Mouse (Mus musculus) adrenal gland, postnatal 4 days (tissue): Measurements from ENCODE around the gene Cyp2d22. TPM values are rescaled to one million over a fixed set of nuclear protein-coding genes. Genes with fewer than 3 reads are reported as not detected.

Source experiments
- DNase-seq, 2 experiments: peaks; one replicate each; pipeline ENCODE4 v3.0.0; 2021 to 2022; ENCODE audit warnings: low spot score in 2 of 2, mixed read lengths in 2 of 2
- total RNA-seq, 2 experiments: library from RNA; stranded (reverse); gene quantifications; 2 replicates each; pipeline ENCODE4 v1.2.3; 2021

The Cyp2d22 gene
- total RNA-seq, 2 experiments from 2014 or later, result 52.1 to 52.6 TPM

DNA sequence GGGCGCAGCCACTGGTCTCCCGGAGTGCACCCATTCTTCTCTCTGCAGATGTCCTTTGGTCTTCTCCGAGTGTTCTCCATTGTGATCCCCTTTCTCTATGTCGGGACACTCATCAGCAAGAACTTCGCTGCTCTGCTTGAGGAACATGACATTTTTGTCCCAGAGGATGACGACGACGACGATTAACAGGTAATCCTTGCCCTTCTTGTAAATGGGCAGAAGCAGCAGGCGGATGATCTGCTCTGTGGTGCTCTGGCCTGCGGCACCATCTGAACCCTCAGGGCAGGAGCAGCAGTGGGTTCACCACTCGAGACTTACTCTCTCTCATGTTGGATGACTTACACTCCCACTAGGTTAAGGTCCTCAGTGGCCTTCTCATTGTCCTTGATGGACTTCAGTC is 32.2 kb downstream of the Cyp2d22 start:
- no peak for DNase-seq

DNA sequence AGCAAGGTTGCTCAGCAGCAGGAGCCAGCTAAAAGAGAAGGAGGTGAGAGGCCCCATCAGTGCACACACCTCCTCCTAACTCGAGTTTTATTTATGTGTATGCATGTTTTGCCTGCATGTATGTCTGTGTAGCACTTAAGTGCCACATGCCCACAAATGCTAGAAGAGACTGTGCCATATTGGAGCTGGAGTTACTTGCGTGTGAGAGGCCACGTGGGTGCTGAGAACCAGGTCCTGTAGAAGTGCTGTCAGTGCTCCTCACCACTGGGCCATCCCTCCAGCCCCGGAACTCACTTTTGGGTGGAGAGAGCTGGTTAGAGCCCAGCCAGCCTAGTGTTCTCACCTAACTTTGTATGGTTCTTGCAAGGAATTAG is 32.8 kb downstream of the Cyp2d22 start:
- DNase-seq, result no peak

DNA sequence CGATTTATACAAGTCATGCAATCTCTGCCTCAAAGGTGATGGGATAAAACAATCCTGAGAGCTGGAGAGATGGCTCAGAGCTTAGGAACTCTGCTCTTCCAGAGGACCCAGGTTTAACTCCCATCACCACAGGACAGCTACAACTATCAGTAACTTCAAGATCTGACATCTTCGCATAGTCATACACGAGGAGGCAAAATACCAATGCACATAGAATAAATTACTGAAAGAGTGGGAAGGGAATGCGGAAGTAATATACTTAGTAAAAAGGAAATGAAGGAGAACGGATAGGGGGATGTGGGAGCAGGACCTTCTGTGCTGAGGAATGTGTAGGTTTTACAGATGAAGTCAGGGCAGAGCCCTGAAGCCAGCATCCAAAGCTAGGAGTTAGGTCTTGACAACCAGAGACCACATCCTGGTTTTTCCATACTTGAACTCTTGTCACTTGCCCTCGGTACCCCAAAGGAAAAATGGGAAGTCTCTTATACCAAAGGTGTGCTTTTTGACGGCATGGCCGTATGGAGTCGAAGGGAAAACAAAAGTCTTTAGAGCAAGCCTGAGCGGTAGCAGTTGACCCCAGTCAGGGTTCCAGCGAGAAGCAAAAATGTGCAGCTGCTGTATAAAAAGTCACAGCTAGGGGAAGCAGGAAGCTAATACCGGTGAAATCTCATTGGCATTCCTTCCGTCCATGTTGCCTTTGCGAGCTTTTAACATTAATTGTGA is 33.3 kb downstream of the Cyp2d22 start:
- DNase-seq, result no peak

DNA sequence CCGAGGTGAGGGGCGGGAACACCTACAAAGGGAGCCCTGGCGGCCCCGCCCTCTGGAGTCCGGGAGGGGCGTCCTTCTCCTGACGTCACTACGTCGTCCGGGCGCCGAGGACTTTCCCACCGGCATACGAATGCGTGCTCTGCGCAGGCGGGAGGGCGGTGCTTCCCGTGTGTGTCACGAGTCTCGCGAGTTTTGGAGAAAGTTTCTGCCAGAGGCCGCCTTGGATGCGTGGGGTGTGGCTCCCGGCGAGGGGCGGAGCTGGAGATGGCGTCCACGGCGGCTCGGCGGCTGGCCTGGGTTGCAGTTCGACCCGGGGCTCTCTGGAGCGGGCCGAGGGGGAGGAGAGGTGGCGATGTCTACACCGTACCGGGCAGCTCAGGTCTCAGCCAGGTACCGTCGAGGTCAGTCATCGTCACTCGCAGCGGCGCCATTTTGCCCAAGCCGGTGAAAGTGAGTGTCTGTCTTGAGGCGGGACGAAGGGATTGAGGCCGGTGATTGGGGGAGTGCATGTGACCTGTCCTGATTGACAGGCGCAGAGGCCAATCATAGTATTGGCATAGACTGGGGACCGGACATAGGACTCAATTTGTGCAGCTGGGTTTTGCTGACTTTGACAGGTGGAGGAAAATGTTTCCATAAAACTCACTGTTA is 34.1 kb downstream of the Cyp2d22 start:
- peak; percentile 79 to 93 for DNase-seq

DNA sequence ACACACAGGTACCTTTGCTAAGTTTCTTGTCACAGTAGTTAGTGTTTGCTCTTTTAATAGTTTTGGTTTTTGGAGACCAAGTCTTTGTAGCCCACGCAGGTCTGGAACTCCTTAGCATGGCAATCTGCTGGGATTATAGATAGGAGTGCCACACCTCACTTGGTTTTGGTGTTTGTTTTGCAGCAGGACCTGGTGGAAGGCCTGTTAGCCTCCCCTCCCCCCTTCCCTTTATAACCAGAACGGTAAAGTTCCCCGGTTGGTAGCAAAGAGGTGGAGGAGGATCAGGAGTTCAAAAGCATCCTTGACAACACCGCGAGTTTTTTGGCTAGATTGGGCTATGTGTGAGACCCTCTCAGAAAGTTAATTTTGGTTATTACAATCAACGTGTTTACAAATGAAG is 35.1 kb downstream of the Cyp2d22 start:
- DNase-seq, result no peak

DNA sequence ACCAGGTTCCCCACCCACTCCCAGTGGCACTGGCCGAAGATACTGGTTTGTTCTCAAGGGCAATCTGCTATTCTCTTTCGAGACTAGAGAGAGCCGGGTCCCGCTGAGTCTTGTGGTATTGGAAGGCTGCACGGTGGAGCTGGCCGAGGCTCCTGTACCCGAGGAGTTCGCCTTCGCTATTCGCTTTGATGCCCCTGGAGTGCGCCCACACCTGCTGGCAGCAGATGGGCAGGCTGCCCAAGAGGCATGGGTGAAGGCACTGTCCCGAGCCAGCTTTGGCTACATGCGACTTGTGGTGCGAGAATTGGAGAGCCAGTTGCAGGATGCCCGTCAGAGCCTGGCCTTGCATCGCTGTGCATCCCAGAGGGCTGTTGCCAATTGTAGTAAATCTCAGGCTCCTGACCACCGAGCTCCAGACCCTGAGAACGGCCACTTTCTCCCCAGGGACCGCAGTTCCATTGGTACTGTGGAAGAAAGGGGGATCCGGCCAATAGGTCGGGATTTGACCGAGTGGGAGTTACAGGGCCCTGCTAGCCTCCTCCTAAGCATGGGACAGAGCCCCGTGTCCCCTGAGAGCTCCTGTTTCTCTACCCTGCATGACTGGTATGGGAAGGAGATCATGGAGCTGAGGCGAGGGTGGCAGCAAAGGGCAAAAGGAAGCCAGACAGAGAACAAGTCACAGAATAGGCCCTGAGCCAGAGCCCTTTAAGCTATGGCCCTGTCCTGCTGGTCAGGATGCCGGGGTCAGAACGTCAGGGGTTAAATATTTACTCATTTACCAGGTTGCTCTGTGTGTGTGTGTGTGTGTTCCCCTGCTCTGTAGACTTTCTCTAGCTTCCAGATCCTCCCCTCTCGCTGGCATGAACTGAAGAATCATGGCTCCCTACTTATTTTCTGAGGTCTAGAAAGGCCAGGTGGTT is 36.4 kb downstream of the Cyp2d22 start:
- no peak for DNase-seq

DNA sequence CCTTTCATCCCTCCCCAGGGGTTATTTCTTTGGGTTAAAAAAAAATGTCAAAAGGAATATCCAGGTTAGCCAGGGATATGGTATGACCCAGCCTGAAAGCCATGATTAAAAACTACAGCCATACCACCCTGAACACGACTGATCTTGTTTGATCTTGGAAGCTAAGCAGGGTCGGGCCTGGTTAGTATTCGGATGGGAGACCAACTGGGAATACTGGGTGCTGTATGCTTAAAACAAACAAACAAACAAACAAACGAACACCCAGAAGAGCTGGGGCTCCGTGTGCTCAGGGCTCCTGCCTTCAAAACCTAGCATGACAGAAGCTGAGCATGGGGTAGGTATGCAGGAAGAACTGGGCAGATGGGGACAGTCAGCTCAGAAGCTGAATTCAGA is 37.5 kb downstream of the Cyp2d22 start:
- DNase-seq, result no peak

DNA sequence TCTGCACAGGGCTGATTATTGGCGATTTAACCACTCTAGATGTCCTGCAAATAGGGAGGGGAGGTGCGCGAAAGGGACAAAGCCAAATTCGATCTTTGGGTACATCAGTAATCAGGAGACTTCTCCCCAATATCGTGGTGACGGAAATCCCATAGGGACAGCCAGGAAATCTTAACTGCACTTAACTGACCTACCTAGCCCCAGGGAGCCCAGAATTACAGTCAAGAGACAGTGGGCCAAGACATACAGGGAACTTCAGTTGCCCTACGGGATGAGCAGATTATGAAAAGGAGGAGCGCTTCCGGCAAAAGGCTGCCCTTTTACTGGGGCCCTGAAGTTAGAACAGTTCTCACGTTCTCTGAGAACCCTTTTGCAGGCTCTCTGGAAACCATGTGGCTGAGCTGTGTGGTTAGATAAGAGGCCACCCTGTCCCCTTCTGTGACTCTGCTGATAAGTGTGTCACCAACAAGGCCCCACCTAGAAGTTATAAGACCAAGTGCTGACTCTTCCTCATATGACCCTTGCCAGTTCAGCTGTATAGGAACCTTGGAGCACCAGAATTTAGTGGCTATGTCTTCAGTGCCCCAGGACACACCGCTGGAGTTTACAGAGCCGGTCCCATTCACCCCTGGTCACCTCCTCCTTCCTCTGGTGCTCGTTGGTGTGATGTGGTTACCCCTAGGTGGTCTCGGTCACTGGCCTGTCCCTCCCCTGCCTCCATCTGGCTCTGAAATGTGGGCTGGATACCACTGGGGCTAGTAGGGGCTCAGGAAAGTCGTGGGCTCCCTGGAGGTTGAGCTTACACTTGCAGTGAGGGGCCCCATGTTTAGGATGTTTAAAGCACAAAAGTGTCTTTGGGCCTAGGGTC is 38.2 kb downstream of the Cyp2d22 start:
- no peak for DNase-seq

DNA sequence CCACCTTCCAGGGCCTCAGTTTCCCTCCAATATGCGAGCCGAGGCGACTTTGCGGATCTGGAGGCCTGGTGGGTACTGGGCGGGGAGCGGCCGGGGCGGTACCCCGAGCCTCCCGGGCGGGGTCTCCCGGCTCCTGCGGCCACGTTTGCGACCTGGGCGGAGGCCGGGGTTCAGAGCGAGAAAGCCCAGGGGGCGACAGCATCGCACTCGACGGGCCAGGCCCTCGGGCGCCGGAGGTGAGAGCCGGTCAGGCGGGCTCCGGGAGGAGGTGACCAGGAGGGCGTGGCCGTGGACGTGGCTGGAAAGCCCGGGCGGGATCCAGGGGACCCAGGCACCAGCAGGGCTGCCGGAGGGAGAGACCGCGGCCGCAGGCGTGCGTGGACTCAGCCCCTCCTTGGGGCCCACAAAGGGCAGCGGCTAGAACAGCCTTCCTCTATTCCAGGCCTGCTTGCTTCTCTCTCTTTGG is 39.0 kb downstream of the Cyp2d22 start:
- peak in 1 of 2 experiments; percentile 28 for DNase-seq

DNA sequence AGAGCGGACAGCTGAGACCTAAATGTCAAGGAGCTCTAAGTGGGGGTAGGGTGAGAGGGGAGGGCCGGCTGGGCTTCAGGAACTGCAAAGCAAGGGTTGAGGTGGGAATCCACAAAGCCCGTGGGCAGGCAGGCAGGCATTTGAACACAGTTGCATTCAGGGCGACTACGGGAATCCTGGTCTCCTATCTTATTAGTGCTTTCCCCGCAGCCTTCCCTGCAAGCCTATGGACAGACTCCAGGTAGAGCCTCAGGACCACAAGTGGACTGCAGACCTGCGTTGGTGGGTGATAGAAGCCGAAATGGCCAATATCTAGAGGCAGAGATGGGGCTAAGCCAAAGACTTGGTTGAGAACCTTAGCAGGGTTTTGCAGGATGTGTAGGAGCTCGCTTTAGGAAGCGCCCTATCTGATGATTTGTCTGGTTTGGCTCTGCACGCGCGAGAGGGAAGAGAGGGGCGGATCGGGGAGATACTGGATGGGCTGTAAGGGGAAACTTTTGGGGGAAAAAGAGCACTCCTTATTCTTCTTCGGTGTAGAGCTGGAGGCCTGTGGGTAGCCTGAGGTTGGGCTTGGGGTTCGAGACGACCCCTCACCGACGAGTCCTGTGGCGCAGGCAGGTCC is 39.5 kb downstream of the Cyp2d22 start:
- DNase-seq, result no peak

DNA sequence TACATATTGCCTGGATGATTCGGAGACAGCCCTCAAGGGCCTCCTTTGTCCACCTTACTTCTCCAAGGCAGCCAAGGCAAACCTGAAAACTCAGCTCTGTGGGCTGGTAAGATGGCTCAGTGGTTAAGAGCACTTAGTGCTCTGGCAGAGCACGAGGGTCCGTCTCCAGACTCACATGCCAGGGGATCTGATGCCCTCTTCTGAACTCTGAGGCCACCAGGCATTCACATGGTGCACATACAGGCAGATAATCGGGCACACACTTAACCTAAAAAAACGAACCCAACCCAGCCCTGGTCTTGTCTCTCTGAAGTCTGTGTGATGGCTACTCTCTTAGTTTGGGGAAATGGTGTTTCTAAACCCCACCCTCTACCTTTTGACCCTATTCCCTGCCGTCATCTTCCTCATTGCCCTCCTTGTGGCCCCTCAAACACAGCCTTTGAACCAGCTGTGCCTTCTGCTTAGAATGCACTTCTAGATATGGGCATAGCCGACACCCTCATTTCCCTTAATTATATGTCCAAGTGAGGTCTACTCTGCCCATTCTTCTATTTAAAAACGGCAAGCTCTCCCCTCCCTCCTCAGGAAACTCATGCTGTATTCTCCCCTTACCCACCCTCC is 40.3 kb downstream of the Cyp2d22 start:
- DNase-seq, result no peak

DNA sequence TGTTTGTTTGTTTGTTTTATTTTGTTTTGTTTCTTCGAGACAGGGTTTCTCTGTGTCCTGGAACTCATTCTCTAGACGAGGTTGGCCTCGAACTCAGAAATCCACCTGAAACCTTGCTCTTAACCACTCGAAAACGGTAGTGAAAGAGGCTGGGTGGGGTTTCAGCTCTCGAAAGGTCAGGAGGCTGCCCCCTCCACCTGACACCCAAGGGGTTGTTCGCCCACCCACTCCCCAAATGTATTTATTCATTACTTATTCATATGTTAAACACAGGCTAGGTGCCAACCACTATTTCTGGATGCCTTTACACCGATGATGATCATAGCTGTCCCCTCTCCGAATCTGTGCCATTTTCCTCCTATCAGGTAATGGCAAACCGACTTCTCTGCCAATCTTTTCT is 40.9 kb downstream of the Cyp2d22 start:
- no peak for DNase-seq

DNA sequence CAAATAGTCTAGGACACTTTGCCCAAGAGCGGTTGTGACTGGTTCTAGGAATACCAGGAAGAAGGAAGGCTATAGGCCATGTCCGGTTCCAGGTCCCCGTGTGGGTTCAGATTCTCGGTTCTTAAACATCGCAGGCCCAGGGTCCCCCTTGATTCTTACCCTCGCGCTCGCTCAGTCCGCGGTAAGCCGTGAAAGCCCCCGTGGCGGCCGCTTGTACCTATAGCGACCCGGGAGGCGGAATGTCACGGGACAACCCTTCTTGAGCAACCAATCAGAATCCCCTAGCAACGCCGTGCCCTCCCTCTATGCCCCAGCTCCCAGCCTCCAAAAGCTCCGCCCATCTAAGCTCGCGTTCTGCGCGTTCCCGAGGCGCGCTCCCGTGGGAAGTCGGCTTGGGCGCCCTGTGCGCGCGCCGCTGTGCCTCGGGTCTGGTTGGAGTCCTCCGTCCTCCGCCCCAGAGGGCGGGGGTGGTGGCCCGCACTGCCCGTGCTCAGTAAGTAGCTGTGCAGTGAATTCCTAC is 41.4 kb downstream of the Cyp2d22 start, which contains the start of the genes Naga, Pheta2 and Smdt1:
Naga (minus strand) TSS at position 333 of the 520 bp plus-strand sequence.
Pheta2 (plus strand) TSS at position 350 of the 520 bp plus-strand sequence.
Smdt1 (plus strand) TSS at position 367 of the 520 bp plus-strand sequence.
- DNase-seq, result peak; percentile 86 to 94

DNA sequence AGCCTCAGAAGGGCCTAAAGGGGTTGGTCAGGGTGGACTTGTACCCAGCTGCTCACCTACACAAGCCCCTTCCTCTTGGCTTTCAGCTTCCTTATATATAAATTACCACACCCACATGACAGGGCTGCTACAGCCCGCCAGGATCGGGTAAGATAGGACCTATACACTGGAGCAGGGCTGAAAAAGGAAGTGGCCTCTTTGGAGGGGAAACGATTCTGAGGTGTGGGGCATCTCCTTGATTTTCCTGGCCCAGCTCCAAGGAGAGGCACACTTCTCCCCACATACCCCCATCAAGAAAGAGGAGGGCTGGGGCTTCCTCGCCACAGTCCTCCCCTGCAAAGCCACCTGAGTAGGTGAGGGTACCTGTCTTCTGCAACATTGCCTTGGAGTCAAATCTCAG is 42.2 kb downstream of the Cyp2d22 start:
- no peak for DNase-seq

DNA sequence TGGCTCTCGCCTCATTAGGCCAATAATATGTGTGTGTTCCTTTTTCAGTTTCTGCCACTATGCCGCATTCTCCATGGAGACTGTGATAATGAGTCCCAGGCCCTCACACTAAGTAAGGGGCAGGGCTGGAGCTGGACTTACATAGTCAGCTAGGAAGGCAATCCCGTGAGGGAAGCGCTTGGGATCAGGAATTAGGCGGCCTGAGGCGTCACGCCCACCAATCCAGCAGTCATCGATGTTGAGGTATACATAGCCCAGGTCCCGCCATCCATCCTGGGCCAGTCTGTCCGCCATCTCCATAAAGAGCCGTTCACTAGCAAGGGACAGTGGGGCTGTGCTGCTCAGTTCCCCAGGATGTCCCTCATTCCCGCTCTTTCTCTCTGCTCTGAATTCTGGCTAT is 43.4 kb downstream of the Cyp2d22 start:
- no peak for DNase-seq

DNA sequence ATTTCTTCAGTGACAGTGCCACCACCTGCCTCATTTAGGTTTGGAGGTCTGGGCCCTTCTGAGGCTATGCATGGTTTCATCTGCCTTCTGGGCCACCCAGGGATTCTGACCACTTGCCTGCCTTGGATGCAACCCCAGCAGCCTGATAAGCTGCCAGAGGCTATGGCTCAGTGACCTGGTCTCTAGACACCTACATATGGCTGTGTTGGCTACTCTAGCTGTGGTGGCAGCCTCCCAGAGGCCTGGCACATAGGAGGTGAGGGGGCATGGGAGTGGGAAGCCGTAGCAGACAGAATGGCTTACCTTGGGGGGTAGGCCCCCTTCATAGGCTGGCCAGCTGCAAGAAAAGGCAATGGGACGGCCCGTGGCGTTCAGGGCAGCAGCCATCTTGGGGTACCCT is 44.9 kb downstream of the Cyp2d22 start:
- no peak for DNase-seq

DNA sequence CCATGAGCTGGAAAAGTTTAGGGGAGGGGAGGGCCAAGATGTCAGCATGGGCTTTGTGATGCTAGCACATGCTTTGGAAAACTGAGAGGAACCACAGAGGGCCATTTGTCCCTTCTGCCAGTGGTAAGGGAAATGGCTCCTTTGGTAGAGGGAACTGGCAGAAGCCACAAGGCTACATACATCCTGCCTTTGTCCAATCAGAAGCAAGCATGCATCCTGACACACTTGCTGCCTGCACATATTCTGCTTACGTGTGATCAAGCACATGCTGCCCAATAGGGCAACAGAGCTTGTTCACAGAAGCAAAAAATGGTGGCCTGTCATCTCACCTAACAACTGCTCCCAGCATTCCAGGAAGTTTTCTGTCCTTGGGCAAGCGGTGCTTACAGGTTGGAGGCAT is 54.7 kb downstream of the Cyp2d22 start:
- DNase-seq, result no peak

DNA sequence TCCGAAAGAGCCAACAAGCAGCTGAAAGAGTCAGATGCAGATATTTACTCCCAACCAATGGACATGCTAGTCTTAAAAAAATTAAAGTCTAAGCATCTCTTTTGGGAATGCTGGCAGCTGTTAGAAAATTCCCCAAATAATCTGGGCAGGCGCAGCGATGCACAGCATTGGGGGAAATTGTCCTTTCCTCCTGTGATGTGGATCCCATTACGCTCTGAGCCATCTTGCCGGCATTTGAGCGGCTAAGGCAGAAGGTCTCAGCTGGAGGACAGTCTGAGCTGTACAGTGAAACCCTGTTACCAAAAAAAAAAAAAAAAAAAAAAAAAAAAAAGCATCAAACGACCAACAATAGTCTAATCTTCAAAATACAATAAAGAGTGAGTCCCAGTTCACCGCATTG is 57.9 kb downstream of the Cyp2d22 start:
- DNase-seq, result no peak
